Mouse (Mus musculus): ENCODE measurements around the gene Tubg2. TPM values are rescaled to one million over a fixed set of nuclear protein-coding genes. Genes with fewer than 3 reads are reported as not detected.

The Tubg2 gene
- polyA plus RNA-seq, 1 experiment from 2014 or later, result 9.4 TPM

DNA sequence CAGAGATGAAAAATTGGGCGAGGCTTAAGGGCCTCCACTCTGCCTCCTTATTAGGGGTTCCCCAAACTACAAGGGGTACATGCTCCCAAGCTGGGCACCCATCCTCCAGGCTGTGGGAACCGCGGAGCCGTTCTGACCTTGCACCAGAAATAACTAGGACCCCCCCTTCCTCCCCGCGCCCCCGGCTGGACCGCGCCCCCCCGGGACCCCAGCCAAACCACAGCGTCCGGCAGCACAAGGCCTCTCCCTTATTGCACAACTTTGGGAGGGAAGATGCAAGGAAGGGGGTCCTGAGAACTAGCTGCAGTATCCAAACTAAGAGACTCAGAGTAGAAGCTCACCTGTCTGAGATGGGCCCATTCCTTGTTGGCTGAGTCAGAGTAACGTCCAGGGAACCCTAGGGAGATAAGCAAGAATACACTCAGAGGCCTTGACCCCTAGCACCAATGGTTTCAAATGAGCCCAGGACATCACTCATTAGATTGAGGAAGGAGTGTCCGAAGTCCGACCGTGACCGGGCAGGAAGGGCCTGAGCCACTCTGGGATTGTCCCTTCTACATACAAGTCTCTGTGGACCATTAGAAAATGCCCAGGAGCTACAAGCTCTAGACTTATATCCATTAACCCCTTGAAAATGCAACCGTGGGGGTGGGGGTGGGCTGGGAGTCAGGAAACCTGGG is 12.7 kb downstream of the Tubg2 start:
- H3K4me3 ChIP-seq, result no peak overlapping the region
- peaks cover 48% of the 10 kb centered on the region for H3K4me1 ChIP-seq
- H3K4me2 ChIP-seq (replicated peaks), result peak overlapping the region; percentile 86; the same call in 1 of the 2 replicates
- H3K36me3 ChIP-seq, result peaks cover 10% of the 10 kb centered on the region
- no peak overlapping the region for H3K27ac ChIP-seq
- 68% methylated on average over 18 of the region's 18 CpGs for WGBS
- ATAC-seq (ENCODE audit: insufficient number of reproducible peaks, insufficient read depth, low FRiP score, low TSS enrichment), result no peak
- no peaks in the 10 kb centered on the region for H3K9me3 ChIP-seq
- H3K9ac ChIP-seq, result no peak overlapping the region
- peaks cover 79% of the 10 kb centered on the region for H3K27me3 ChIP-seq

DNA sequence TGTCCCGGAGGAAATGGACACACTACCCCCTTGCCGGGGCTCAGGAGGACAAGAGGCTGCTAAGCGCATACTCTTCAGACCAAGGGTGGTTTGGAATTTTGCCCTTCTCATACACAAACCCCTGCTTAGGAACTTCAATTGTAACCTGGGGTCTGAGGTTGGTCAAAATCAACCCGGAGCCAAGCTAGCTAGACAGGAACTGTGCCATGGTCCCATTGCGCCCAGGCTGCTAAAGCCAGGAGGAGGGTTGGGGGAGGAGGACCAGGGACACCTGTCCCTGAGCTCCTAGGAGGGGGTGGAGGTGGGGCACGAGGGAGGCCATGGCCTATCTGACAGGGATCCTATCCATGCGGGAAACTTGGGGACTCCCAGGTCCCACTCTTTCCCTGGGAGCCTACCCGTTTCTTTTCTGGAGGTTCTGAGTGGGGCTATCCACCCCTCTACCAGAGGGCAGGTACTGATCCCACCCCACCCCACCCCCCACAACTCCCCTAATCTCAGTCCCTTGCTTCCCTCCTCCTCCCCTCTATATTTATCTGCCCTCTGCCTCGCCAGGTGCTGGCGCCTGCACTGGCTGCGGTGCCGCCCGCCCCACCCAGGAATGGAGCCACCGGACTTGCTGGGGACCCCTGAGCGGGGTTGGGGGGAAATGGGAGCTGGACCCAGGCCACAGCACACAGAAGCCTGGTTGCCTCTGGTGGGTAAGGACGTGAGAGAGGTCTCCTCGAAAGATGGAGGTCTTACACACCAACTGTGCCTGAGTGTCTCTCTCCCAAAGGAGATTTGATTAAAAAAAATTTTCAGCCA is 13.8 kb downstream of the Tubg2 start:
- H3K9ac ChIP-seq, result peak overlapping the region; percentile 62; the same call in 1 of the 2 replicates
- peaks cover 79% of the 10 kb centered on the region for H3K27me3 ChIP-seq
- peak overlapping the region; percentile 58 for H3K4me3 ChIP-seq
- H3K4me1 ChIP-seq, result peaks cover 49% of the 10 kb centered on the region
- H3K27ac ChIP-seq, result no peak overlapping the region
- H3K4me2 ChIP-seq (replicated peaks), result peak overlapping the region; percentile 86
- no peaks in the 10 kb centered on the region for H3K9me3 ChIP-seq
- peaks cover 10% of the 10 kb centered on the region for H3K36me3 ChIP-seq
- 10% methylated on average over 16 of the region's 17 CpGs for WGBS
- ATAC-seq (ENCODE audit: insufficient number of reproducible peaks, insufficient read depth, low FRiP score, low TSS enrichment), result no peak

DNA sequence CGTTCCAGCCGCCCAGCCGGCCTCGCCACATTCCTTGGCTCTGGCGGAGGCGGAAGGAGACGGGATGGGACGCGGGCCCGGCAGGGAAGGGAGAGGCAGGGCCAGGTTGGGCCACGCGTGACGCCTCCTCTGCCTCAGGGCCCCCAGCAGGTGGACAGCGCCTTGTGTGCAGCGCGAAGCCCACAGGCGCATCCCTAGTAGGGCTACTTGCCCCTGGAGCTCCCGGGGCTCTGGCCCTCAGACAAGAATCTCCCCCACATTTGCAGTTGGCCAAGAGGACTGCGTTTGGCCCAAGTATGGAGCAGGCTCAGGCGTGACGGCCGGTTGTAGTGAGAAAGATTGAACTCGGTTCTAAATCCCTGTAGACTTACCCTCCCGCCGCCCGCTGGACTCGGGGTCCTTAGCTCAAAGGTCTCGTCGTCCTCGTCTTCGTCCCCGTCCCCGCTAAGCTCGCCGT is 14.7 kb downstream of the Tubg2 start, which contains the start of gene Cntnap1:
Gene Cntnap1, plus strand, starts transcription at position 170 of the 457 bp plus-strand sequence.
- H3K27me3 ChIP-seq, result peaks cover 79% of the 10 kb centered on the region
- no peak for ATAC-seq (ENCODE audit: insufficient number of reproducible peaks, insufficient read depth, low FRiP score, low TSS enrichment)
- H3K4me1 ChIP-seq, result peaks cover 47% of the 10 kb centered on the region
- H3K4me2 ChIP-seq (replicated peaks), result peak within 1 kb of the TSS; percentile 86
- H3K4me3 ChIP-seq, result peak within 1 kb of the TSS; percentile 58
- H3K9ac ChIP-seq, result peak within 1 kb of the TSS; percentile 62
- H3K27ac ChIP-seq, result peak within 1 kb of the TSS; percentile 20; the same call in 1 of the 2 replicates
- under 1% methylated on average over 35 of the region's 35 CpGs for WGBS
- H3K9me3 ChIP-seq, result no peaks in the 10 kb centered on the region
- H3K36me3 ChIP-seq, result peaks cover 10% of the 10 kb centered on the region

DNA sequence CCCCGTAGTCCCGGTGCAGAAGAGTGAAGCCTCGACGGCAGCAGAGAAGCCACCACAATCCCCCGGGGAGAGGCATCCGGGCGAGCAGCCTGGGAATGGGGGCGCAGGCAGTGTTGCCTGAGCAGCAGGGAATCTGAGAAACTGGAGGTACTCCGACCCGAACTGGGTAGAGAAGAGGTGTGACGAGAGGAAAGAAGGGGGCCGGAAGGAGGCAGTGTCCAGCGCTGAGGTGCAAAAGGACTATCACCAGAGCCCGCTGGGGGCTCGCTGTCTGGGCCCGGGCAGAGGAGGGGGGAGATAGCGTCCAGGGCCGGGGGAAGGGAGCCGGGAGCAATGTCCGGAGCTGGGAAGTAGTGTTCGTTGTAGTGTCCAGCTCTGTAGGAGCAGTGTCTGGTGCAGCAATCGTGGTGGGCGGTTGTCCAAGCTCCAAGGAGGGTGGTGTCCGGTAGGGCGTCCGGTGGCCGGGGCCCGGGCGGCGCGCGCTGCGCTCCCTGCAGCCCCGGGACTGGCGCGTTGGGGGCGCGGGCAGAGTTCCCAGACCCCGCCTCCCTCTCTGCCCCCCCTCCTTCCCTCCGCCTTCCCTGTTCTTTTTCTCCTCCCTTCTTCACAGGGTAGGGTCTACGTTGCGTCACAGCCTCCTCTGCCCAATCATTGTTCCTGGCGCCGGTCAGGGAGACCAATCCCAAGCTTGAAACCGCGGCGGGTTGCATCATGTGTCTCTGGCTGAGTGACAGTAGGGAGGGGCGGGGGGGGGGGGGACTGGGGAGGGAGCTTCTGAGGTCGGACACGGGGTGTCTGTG is 15.3 kb downstream of the Tubg2 start, which contains the start of gene Plekhh3:
Gene Plekhh3, minus strand, starts transcription at position 541 of the 800 bp plus-strand sequence.
- ATAC-seq (ENCODE audit: insufficient number of reproducible peaks, insufficient read depth, low FRiP score, low TSS enrichment), result peak; percentile 94
- peak within 1 kb of the TSS; percentile 84 for H3K27ac ChIP-seq
- peak within 1 kb of the TSS; percentile 86 for H3K4me2 ChIP-seq (replicated peaks)
- H3K4me1 ChIP-seq, result peaks cover 50% of the 10 kb centered on the region
- H3K9me3 ChIP-seq, result no peaks in the 10 kb centered on the region
- H3K27me3 ChIP-seq, result peaks cover 79% of the 10 kb centered on the region
- peaks cover 10% of the 10 kb centered on the region for H3K36me3 ChIP-seq
- H3K9ac ChIP-seq, result peak within 1 kb of the TSS; percentile 62
- H3K4me3 ChIP-seq, result peak within 1 kb of the TSS; percentile 58
- WGBS, result under 1% methylated on average over 41 of the region's 50 CpGs

DNA sequence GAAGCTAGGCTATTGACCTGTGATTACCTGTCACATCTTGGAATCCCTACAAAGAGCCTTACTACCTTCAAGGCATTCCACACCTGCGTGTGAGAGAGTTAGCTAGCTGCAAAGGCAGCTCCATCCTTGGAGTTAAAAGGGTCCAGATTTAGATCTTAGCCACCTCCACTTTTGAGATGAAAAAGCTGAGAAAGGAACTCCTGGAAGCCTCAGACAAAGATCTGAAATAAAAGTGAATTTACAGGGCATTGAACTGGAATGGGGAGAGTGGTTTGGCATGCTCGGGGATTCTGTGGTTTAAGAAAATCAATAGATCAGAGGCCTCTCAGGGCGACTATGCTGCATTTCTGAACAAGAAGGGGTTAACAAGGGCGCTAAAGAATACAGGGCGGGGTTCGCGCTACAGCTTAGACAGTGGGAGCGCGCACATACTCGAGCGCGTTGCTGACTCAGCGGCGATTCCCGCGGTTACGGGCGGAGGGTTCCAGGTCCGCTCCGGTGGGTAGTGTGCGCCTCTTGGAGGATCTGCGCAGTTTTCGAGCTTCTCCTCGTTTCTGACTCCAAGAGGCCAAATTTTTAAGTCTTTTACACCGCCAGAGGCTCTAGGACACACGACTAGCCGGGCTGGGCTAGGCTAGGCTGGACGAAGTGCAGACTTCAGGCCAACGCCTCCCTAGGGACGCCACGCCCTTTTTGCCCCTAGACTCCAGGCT is 16.2 kb downstream of the Tubg2 start:
- Histone ChIP-seq H3K27ac (peak overlapping the region; percentile 84), H3K4me1 (peaks cover 56% of the 10 kb centered on the region), H3K27me3 (peaks cover 79% of the 10 kb centered on the region), H3K36me3 (peaks cover 10% of the 10 kb centered on the region), H3K4me2 (replicated peaks) (peak overlapping the region; percentile 86), H3K9me3 (no peaks in the 10 kb centered on the region), H3K4me3 (peak overlapping the region; percentile 58), H3K9ac (peak overlapping the region; percentile 49)
- under 1% methylated on average over 31 of the region's 31 CpGs for WGBS
- peak; percentile 37; the same call in 1 of the 2 replicates for ATAC-seq (ENCODE audit: insufficient number of reproducible peaks, insufficient read depth, low FRiP score, low TSS enrichment)

DNA sequence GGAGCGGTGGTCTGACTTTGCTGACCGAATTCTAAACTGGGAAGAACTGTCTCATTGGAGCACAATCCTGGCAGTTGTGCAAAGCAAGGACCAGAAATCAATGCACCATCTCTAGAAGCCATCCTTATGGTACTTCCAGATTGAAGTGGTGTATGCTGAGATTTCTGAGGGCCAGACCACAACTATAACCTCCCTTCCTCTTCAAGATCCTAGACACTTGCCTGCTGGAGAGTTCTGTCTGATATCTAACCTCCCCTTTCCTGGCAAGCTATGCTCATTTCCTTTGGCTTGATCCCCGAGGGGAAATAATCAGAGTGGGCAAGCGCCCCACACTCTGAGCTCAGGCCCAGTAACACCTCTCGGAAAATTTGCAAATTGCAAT is 16.7 kb downstream of the Tubg2 start:
- H3K9ac ChIP-seq, result peak overlapping the region; percentile 49
- peaks cover 79% of the 10 kb centered on the region for H3K27me3 ChIP-seq
- no peaks in the 10 kb centered on the region for H3K9me3 ChIP-seq
- no peak for ATAC-seq (ENCODE audit: insufficient number of reproducible peaks, insufficient read depth, low FRiP score, low TSS enrichment)
- H3K4me2 ChIP-seq (replicated peaks), result peak overlapping the region; percentile 86
- H3K27ac ChIP-seq, result peak overlapping the region; percentile 84
- WGBS, result 7% methylated on average over 5 of the region's 5 CpGs
- H3K4me3 ChIP-seq, result peak overlapping the region; percentile 58
- H3K36me3 ChIP-seq, result peaks cover 5% of the 10 kb centered on the region
- H3K4me1 ChIP-seq, result peaks cover 60% of the 10 kb centered on the region

DNA sequence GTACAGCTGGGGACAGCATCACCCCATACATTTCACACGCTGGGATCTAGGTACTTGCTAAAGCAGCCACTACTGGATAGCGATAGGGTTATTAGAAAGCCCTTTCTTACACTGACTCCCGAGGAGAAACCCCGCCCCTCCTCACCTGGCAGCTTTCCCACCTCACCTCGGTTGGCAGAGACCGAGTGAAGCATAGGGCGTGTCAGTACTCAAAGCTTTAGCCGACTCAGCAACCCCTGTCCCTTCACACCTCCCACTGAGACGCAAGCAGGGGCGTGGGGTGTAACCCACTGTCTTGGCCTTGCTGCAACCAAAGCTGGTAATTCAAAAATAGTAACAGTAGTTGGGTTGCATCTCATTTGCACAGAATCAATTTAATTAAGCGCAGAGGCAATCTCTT is 17.4 kb downstream of the Tubg2 start:
- no peak for ATAC-seq (ENCODE audit: insufficient number of reproducible peaks, insufficient read depth, low FRiP score, low TSS enrichment)
- Histone ChIP-seq H3K4me1 (peaks cover 60% of the 10 kb centered on the region), H3K4me3 (no peak overlapping the region; the same call in 1 of the 2 replicates), H3K4me2 (replicated peaks) (peak overlapping the region; percentile 68), H3K36me3 (no peaks in the 10 kb centered on the region), H3K27me3 (peaks cover 79% of the 10 kb centered on the region), H3K9ac (no peak overlapping the region), H3K9me3 (no peaks in the 10 kb centered on the region), H3K27ac (no peak overlapping the region)
- WGBS, result 6% methylated on average over 11 of the region's 11 CpGs

DNA sequence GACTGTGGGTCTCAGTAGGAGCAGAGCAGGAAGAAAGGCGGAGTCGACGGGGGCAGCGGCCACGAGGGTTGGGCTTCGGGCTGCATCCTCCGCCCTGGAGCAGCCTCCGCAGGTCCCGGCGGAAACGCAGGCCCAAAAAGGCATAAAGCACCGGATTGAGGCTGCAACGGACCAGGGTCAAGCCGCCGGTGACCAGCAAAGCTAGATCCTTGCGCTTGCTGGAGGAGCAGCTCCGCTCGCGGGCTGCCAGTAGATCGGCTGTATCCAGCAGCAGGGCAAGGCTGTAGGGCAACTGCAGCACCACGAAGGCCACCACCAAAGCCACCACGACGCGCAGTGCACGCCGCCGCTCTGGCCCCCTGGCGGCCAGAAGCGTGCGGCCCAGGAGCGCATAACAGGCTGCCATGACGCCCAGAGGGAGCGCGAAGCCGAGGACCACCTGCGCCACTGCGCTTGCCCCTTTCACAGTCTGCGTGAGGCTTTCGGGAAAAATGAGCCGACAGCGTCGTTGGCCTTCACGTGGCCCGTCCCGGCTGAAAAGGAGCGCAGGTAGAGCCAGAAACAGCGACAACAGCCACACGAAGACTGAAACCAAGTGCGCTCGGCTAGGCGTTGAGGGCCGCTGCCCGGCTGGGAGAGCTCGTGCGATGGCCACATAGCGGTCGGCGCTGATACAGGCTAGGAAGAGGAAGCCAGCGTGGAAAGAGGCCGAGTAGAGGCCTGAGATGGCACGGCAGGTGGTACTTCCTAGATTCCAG is 18.1 kb downstream of the Tubg2 start:
- H3K27ac ChIP-seq, result peak overlapping the region; percentile 26; the same call in 1 of the 2 replicates
- peak overlapping the region; percentile 68 for H3K4me2 ChIP-seq (replicated peaks)
- peak overlapping the region; percentile 30; the same call in 1 of the 2 replicates for H3K9ac ChIP-seq
- H3K9me3 ChIP-seq, result no peaks in the 10 kb centered on the region
- peak; percentile 37; the same call in 1 of the 2 replicates for ATAC-seq (ENCODE audit: insufficient number of reproducible peaks, insufficient read depth, low FRiP score, low TSS enrichment)
- H3K36me3 ChIP-seq, result no peaks in the 10 kb centered on the region
- peaks cover 60% of the 10 kb centered on the region for H3K4me1 ChIP-seq
- H3K27me3 ChIP-seq, result peaks cover 79% of the 10 kb centered on the region
- under 1% methylated on average over 61 of the region's 61 CpGs for WGBS
- H3K4me3 ChIP-seq, result peak overlapping the region; percentile 30

DNA sequence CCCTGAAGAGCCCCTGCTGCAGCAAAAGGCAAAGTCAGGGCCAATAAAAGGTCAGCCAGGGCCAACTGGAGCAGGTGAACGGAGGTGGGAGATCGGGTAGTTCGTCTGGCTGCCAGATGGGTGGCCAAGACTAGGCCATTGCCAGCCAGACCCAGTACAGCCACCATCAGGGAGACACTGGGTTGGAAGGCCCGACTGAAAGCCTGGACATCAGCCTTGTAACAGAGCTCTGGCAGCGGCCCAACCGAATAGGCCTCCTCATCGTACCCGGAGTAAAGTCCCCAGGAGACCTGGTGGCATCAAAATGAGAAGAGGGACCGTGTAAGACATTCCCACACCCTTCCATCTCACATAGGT is 18.7 kb downstream of the Tubg2 start:
- peaks cover 57% of the 10 kb centered on the region for H3K4me1 ChIP-seq
- H3K27ac ChIP-seq, result 0 out of 2 replicates have a peak overlapping the region, but pooled peaks have one; percentile 26
- H3K4me3 ChIP-seq, result peak overlapping the region; percentile 30
- peak overlapping the region; percentile 30; the same call in 1 of the 2 replicates for H3K9ac ChIP-seq
- ATAC-seq (ENCODE audit: insufficient number of reproducible peaks, insufficient read depth, low FRiP score, low TSS enrichment), result no peak
- peak overlapping the region; percentile 68 for H3K4me2 ChIP-seq (replicated peaks)
- WGBS, result 30% methylated on average over 9 of the region's 9 CpGs
- no peaks in the 10 kb centered on the region for H3K36me3 ChIP-seq
- no peaks in the 10 kb centered on the region for H3K9me3 ChIP-seq
- H3K27me3 ChIP-seq, result peaks cover 79% of the 10 kb centered on the region
